10 mouse cellular contexts compared by ENCODE assay signal in the genomic region with DNA sequence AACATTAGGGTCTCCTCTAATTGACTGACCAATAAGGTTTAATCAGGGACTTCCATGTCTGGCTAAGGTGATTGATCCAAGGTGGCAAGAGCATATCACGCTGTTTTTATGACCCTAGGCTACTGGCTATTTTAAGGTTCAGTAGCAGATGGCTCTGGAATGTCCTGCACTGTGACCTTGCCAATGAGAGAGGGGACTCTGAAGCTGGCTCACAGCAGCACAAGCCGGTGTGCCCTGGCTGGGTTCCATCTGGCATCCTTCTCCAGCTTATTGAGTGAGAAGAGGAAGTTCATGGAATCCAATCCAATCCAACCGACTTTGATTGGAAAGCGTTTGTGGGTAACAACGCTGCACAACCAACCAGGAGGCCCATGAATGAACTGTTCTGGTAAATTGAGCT. TPM values are rescaled to one million over a fixed set of nuclear protein-coding genes. Genes with fewer than 3 reads are reported as not detected.
DNase-seq lines count a peak whose midpoint lies in the region; ATAC-seq and TF ChIP-seq lines count a peak whose summit lies in the region.
"Had no signal": no experiment of that assay in that cellular context is flagged by ENCODE, and none has a peak within 500 bp of the region (broad histone marks: within the 10 kb centered on the region; RNA-seq: fewer than 3 reads in every experiment).

No protein-coding gene starts in this region.

- H3K4me3 ChIP-seq in kidney, adult 2 months (ENCODE audit: insufficient read depth, low read depth, low read length), result no peak overlapping the region
- no peak overlapping the region for H3K4me3 ChIP-seq in kidney, embryonic 16.5 days (ENCODE audit: low read length)
- H3K4me3 ChIP-seq: hindbrain, embryonic 15.5 days had no signal

- no peak overlapping the region for H3K27ac ChIP-seq in kidney, adult 2 months (ENCODE audit: insufficient read depth, low read depth, low read length)
- H3K27ac ChIP-seq in kidney, embryonic 16.5 days (ENCODE audit: low read length), result no peak overlapping the region

- TF ChIP-seq CTCF in kidney, adult 2 months (conservative IDR thresholded peaks at IDR 0.05; ENCODE audit: insufficient read depth, insufficient read length, low read depth, low read length), result no peak

- intact Hi-C loops in heart, postnatal 25 days (cut with DNase I), result no loop called here

- H3K4me2 ChIP-seq in kidney, embryonic 16.5 days (replicated peaks; ENCODE audit: low read depth, low read length), result no peak overlapping the region
- H3K4me2 ChIP-seq: hindbrain, embryonic 15.5 days had no signal

- TF ChIP-seq POLR2A in kidney, adult 2 months (IDR thresholded peaks at IDR 0.05; ENCODE audit: low read depth, low read length), result no peak

- no peaks in the 10 kb centered on the region for H3K9me3 ChIP-seq in kidney, embryonic 16.5 days (ENCODE audit: low read length)
- H3K9me3 ChIP-seq: hindbrain, embryonic 15.5 days had no signal

- no peak for ATAC-seq in kidney, embryonic 16.5 days (ENCODE audit: low FRiP score, low TSS enrichment)

- DNase-seq in kidney, adult 2 months, result peak; percentile 58
- peak; percentile 43 for DNase-seq in cerebellum, adult 9-11 months
- peak; percentile 31 for DNase-seq in gastrocnemius, postnatal 10 days
- peak; percentile 9 for DNase-seq in heart, postnatal 25 days (ENCODE audit: low spot score)
- no peak for DNase-seq in ovary, adult 18-20 months (ENCODE audit: low spot score)
- no peak for DNase-seq in left cerebral cortex, adult 9 months (ENCODE audit: low spot score in 2 of 2)
- DNase-seq in frontal cortex, postnatal 14 days (ENCODE audit: low spot score in 2 of 2), result no peak

- H3K36me3 ChIP-seq in kidney, adult 2 months (ENCODE audit: control insufficient read depth, insufficient read depth, low read length), result no peaks in the 10 kb centered on the region
- no peaks in the 10 kb centered on the region for H3K36me3 ChIP-seq in kidney, embryonic 16.5 days (ENCODE audit: insufficient read depth, low read length)
- H3K36me3 ChIP-seq: hindbrain, embryonic 15.5 days had no signal

- H3K9ac ChIP-seq in kidney, embryonic 16.5 days (replicated peaks; ENCODE audit: low read length), result no peak overlapping the region
- H3K9ac ChIP-seq: hindbrain, embryonic 15.5 days had no signal

- H3K27me3 ChIP-seq in kidney, adult 2 months (replicated peaks; ENCODE audit: control insufficient read depth, insufficient read depth, low read length), result no peaks in the 10 kb centered on the region
- H3K27me3 ChIP-seq in kidney, embryonic 16.5 days (ENCODE audit: insufficient read depth, low read length), result no peaks in the 10 kb centered on the region; the same call in 1 of the 2 replicates
- H3K27me3 ChIP-seq: hindbrain, embryonic 15.5 days had no signal

- no peaks in the 10 kb centered on the region for H3K4me1 ChIP-seq in kidney, adult 2 months (ENCODE audit: control insufficient read depth, insufficient read depth, low read length)
- H3K4me1 ChIP-seq in kidney, embryonic 16.5 days (ENCODE audit: insufficient read depth, low read length), result no peaks in the 10 kb centered on the region

- 35% methylated on average over 5 of the region's 5 CpGs for WGBS in kidney, adult 2 months
- WGBS in kidney, embryonic 16.5 days, result 56% methylated on average over 5 of the region's 5 CpGs

RNA-seq across cellular contexts. Expression of gene Nfasc, which starts 45.3 kb away (rescaled TPM):
- polyA plus RNA-seq in kidney, adult 2 months (2012; rRNA removed), result 0.08 and 0.20 TPM in 2 replicates
- polyA plus RNA-seq in kidney, embryonic 16.5 days (2015; fragmentation: Nextera tagmentation; extraction: Ambion mirVana), result 0.45 and 0.67 TPM in 2 replicates
- total RNA-seq in gastrocnemius, postnatal 10 days (2021), result 1 to 10 TPM; 1.9 TPM
- total RNA-seq in heart, postnatal 25 days (2021), result under 1 TPM; 0.20 to 0.34 TPM
- total RNA-seq: monocyte, adult 5-6 weeks had no signal

Comparison
In these comparisons a context has a peak if more than half of its experiments do, and no peak if none do; other contexts are left out.
1. DNase-seq: peak in kidney, adult 2 months (single experiment), cerebellum, adult 9-11 months (single experiment), gastrocnemius, postnatal 10 days (single experiment) and heart, postnatal 25 days (single experiment); none in ovary, adult 18-20 months (single experiment), left cerebral cortex, adult 9 months (0 of 2) and frontal cortex, postnatal 14 days (0 of 2).